Mouse (Mus musculus) forebrain, embryonic 10.5 days (tissue): ENCODE data around the gene Rab30. TPM values are rescaled to one million over a fixed set of nuclear protein-coding genes. Genes with fewer than 3 reads are reported as not detected.

ENCODE experiments used
- DNase-seq: peaks from one replicate; pipeline ENCODE4 v3.0.0-alpha.2; 2017; ENCODE audit warnings: low spot score; ENCODE audit errors: extremely low spot score
- H3K27ac ChIP-seq: fragments of 300-500 bp; sonication (generic); 2 replicates; pipeline ENCODE4 v1.5.1; 2016; ENCODE audit warnings: mild to moderate bottlenecking
- H3K27me3 ChIP-seq: fragments of 300-500 bp; sonication (generic); 2 replicates; pipeline ENCODE4 v1.6.1; 2016; ENCODE audit warnings: mild to moderate bottlenecking; ENCODE audit not compliant: poor library complexity, severe bottlenecking
- H3K36me3 ChIP-seq: fragments of 300-500 bp; sonication (generic); replicated peaks from 2 replicates; pipeline ENCODE4 v1.6.1; 2016; ENCODE audit warnings: mild to moderate bottlenecking, moderate library complexity
- H3K4me1 ChIP-seq: fragments of 300-500 bp; sonication (generic); 2 replicates; pipeline ENCODE4 v1.6.1; 2016
- H3K4me3 ChIP-seq: fragments of 300-500 bp; sonication (generic); 2 replicates; pipeline ENCODE4 v1.5.1; 2016; ENCODE audit warnings: mild to moderate bottlenecking, moderate library complexity
- H3K9me3 ChIP-seq: fragments of 300-500 bp; sonication (generic); 2 replicates; pipeline ENCODE4 v1.6.1; 2016; ENCODE audit warnings: mild to moderate bottlenecking, moderate library complexity
- WGBS: fragments of 180-500 bp; shearing (Covaris S2); methylation state at CpG from one replicate; pipeline ENCODE4 v1.1.7; 2016; 5-methylcytosine and 5-hydroxymethylcytosine counted together
- polyA plus RNA-seq: library from polyadenylated mRNA; unstranded; fragments of >200 nt; fragmentation: Nextera tagmentation; extraction: Ambion mirVana; gene quantifications from 2 replicates; pipeline ENCODE4 v1.2.1, GENCODE M21; 2016

The Rab30 gene
- polyA plus RNA-seq, 1 experiment from 2014 or later: 15.6 TPM

- Histone ChIP-seq H3K4me1 (no peaks in the 10 kb centered on the region), H3K36me3 (peaks cover 23% of the 10 kb centered on the region), H3K4me3 (no peak overlapping the region), H3K9me3 (no peaks in the 10 kb centered on the region), H3K27me3 (no peaks in the 10 kb centered on the region), H3K27ac (no peak overlapping the region)
- 85% methylated on average over 4 of the region's 4 CpGs for WGBS
- DNase-seq: no peak
Observed at GRCm38 (mm10) chr7:92730465-92730864, 10.9 kb upstream of the Rab30 start.

GRCm38 (mm10) chr7:92730959-92731358, 10.4 kb upstream of the Rab30 start:
- no peaks in the 10 kb centered on the region for H3K4me1 ChIP-seq
- no peak for DNase-seq
- no peak overlapping the region for H3K27ac ChIP-seq
- no peaks in the 10 kb centered on the region for H3K9me3 ChIP-seq
- no peaks in the 10 kb centered on the region for H3K27me3 ChIP-seq
- peaks cover 28% of the 10 kb centered on the region for H3K36me3 ChIP-seq
- WGBS: 77% methylated on average over 3 of the region's 3 CpGs
- no peak overlapping the region for H3K4me3 ChIP-seq

- WGBS: 92% methylated on average over 7 of the region's 7 CpGs
Observed at GRCm38 (mm10) chr7:92732136-92732535, 9.3 kb upstream of the Rab30 start.

GRCm38 (mm10) chr7:92737560-92737959, 3.8 kb upstream of the Rab30 start:
- no peak overlapping the region for H3K4me3 ChIP-seq
- H3K36me3 ChIP-seq: peaks cover 60% of the 10 kb centered on the region
- no peaks in the 10 kb centered on the region for H3K27me3 ChIP-seq
- peaks cover 32% of the 10 kb centered on the region for H3K4me1 ChIP-seq
- no peak overlapping the region for H3K27ac ChIP-seq
- no peaks in the 10 kb centered on the region for H3K9me3 ChIP-seq
- 91% methylated on average over 1 of the region's 1 CpGs for WGBS
- DNase-seq: no peak

More at GRCm38 (mm10) chr7:92732136-92732535, 9.3 kb upstream of the Rab30 start:
- Histone ChIP-seq H3K4me3 (no peak overlapping the region), H3K27ac (no peak overlapping the region), H3K9me3 (no peaks in the 10 kb centered on the region), H3K27me3 (no peaks in the 10 kb centered on the region), H3K4me1 (no peaks in the 10 kb centered on the region), H3K36me3 (peaks cover 40% of the 10 kb centered on the region)
- no peak for DNase-seq

GRCm38 (mm10) chr7:92739956-92740355, 1.4 kb upstream of the Rab30 start:
- Histone ChIP-seq H3K4me3 (peak overlapping the region; percentile 89), H3K4me1 (peaks cover 50% of the 10 kb centered on the region), H3K36me3 (peaks cover 48% of the 10 kb centered on the region), H3K9me3 (no peaks in the 10 kb centered on the region), H3K27me3 (peaks cover 16% of the 10 kb centered on the region; the same call in 1 of the 2 replicates), H3K27ac (peak overlapping the region; percentile 99)
- DNase-seq: no peak
- 65% methylated on average over 6 of the region's 6 CpGs for WGBS

GRCm38 (mm10) chr7:92740411-92741115, 840 bp upstream of the Rab30 start:
- peaks cover 50% of the 10 kb centered on the region for H3K4me1 ChIP-seq
- peaks cover 42% of the 10 kb centered on the region for H3K36me3 ChIP-seq
- H3K27ac ChIP-seq: peak overlapping the region; percentile 99
- H3K4me3 ChIP-seq: peak overlapping the region; percentile 89
- WGBS: 5% methylated on average over 23 of the region's 23 CpGs
- peaks cover 16% of the 10 kb centered on the region; the same call in 1 of the 2 replicates for H3K27me3 ChIP-seq
- no peaks in the 10 kb centered on the region for H3K9me3 ChIP-seq
- no peak for DNase-seq

GRCm38 (mm10) chr7:92741861-92742249, 452 bp downstream of the Rab30 start:
- Histone ChIP-seq H3K36me3 (peaks cover 29% of the 10 kb centered on the region), H3K4me3 (peak overlapping the region; percentile 89), H3K9me3 (no peaks in the 10 kb centered on the region), H3K27me3 (peaks cover 16% of the 10 kb centered on the region; the same call in 1 of the 2 replicates), H3K4me1 (peaks cover 50% of the 10 kb centered on the region), H3K27ac (peak overlapping the region; percentile 99)
- WGBS: under 1% methylated on average over 9 of the region's 9 CpGs
- no peak for DNase-seq

GRCm38 (mm10) chr7:92742341-92742741, 938 bp downstream of the Rab30 start:
- Histone ChIP-seq H3K27ac (peak overlapping the region; percentile 99), H3K36me3 (peaks cover 24% of the 10 kb centered on the region), H3K4me1 (peaks cover 50% of the 10 kb centered on the region), H3K27me3 (peaks cover 16% of the 10 kb centered on the region; the same call in 1 of the 2 replicates), H3K9me3 (no peaks in the 10 kb centered on the region), H3K4me3 (peak overlapping the region; percentile 89)
- DNase-seq: peak; percentile 20
- 1% methylated on average over 16 of the region's 16 CpGs for WGBS

- H3K27ac ChIP-seq: 0 out of 2 replicates have a peak overlapping the region, but pooled peaks have one; percentile 20
Observed at GRCm38 (mm10) chr7:92742774-92743173, 1.4 kb downstream of the Rab30 start.

GRCm38 (mm10) chr7:92743325-92743724, 1.9 kb downstream of the Rab30 start:
- no peak for DNase-seq
- Histone ChIP-seq H3K27me3 (peaks cover 16% of the 10 kb centered on the region; the same call in 1 of the 2 replicates), H3K9me3 (no peaks in the 10 kb centered on the region), H3K36me3 (peaks cover 14% of the 10 kb centered on the region), H3K4me3 (peak overlapping the region; percentile 89), H3K27ac (0 out of 2 replicates have a peak overlapping the region, but pooled peaks have one; percentile 20), H3K4me1 (peaks cover 43% of the 10 kb centered on the region)
- WGBS: 3% methylated on average over 6 of the region's 6 CpGs

More at GRCm38 (mm10) chr7:92742774-92743173, 1.4 kb downstream of the Rab30 start:
- H3K9me3 ChIP-seq: no peaks in the 10 kb centered on the region
- under 1% methylated on average over 6 of the region's 6 CpGs for WGBS
- H3K4me1 ChIP-seq: peaks cover 48% of the 10 kb centered on the region
- H3K4me3 ChIP-seq: peak overlapping the region; percentile 89
- peak; percentile 21 for DNase-seq
- H3K36me3 ChIP-seq: peaks cover 20% of the 10 kb centered on the region
- H3K27me3 ChIP-seq: peaks cover 16% of the 10 kb centered on the region; the same call in 1 of the 2 replicates

GRCm38 (mm10) chr7:92750395-92750794, 9.0 kb downstream of the Rab30 start:
- Histone ChIP-seq H3K4me3 (no peak overlapping the region), H3K4me1 (no peaks in the 10 kb centered on the region), H3K27ac (no peak overlapping the region), H3K27me3 (no peaks in the 10 kb centered on the region), H3K36me3 (no peaks in the 10 kb centered on the region), H3K9me3 (no peaks in the 10 kb centered on the region)
- 66% methylated on average over 2 of the region's 2 CpGs for WGBS
- DNase-seq: no peak

- H3K27ac ChIP-seq: no peak overlapping the region
- 84% methylated on average over 5 of the region's 5 CpGs for WGBS
- H3K36me3 ChIP-seq: no peaks in the 10 kb centered on the region
- H3K4me1 ChIP-seq: no peaks in the 10 kb centered on the region
- DNase-seq: no peak
- no peaks in the 10 kb centered on the region for H3K9me3 ChIP-seq
- H3K27me3 ChIP-seq: no peaks in the 10 kb centered on the region
- H3K4me3 ChIP-seq: no peak overlapping the region
Observed at GRCm38 (mm10) chr7:92758067-92758466, 16.7 kb downstream of the Rab30 start.

- H3K27ac ChIP-seq: no peak overlapping the region
- no peaks in the 10 kb centered on the region for H3K9me3 ChIP-seq
- WGBS: 93% methylated on average over 6 of the region's 6 CpGs
- no peak for DNase-seq
- no peak overlapping the region for H3K4me3 ChIP-seq
- H3K36me3 ChIP-seq: no peaks in the 10 kb centered on the region
- 0 out of 2 replicates have a peak, but pooled peaks cover 4% of the 10 kb centered on the region for H3K4me1 ChIP-seq
- H3K27me3 ChIP-seq: no peaks in the 10 kb centered on the region
Observed at GRCm38 (mm10) chr7:92760651-92761050, 19.2 kb downstream of the Rab30 start.
